Mouse (Mus musculus): ENCODE measurements around the gene Actn2. TPM values are rescaled to one million over a fixed set of nuclear protein-coding genes. Genes with fewer than 3 reads are reported as not detected.

Gene Actn2
- polyA plus RNA-seq (2015; fragmentation: Nextera tagmentation; extraction: Ambion mirVana): 158 and 510 TPM in 2 replicates

DNA sequence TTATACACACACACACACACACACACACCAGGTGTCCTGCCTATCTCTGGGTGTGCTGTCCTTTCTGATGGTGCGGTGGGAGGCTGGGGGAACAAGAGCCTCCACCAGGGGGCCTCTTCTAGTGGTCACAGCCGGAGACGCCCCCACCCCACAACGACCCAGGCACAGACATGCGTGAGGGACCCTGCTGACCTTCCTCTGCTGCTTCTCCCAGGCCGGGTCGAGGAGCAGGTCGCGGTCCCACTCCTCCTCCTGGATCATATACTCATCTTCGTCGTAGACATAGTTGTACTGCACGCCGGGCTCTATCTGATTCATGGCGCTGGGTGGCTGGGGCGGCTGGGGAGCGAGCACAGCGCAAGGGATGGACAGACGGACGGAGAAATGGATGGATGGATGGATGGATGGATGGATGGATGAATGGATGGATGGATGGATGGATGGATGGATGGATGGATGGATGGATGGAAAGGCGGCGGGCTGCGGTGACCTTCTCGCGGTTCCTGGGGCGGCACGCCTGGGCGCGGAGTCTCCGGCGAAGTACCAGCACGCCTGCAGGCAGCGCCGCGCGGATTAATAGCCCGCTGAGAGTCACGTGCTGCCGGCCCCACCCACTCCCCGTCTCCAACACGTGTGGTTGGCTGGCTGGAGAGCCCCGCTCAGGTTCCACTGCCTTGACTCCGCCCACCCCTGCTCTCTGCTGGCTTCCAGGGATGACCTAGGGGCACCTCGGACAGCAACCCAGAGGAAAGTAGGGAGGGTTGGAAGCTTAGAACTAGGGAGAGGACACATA, at the start of gene Actn2:
TSS of gene Actn2 (minus strand) at position 578 of the 793 bp plus-strand sequence.
- Histone ChIP-seq H3K9me3 (no peaks in the 10 kb centered on the region), H3K4me1 (peaks cover 10% of the 10 kb centered on the region), H3K27ac (no peak within 1 kb of the TSS), H3K27me3 (no peaks in the 10 kb centered on the region), H3K9ac (0 out of 2 replicates have a peak within 1 kb of the TSS, but pooled peaks have one; percentile 31), H3K4me3 (peak within 1 kb of the TSS; percentile 37), H3K4me2 (peak within 1 kb of the TSS; percentile 67), H3K36me3 (no peaks in the 10 kb centered on the region)
- under 1% methylated on average over 43 of the region's 43 CpGs for WGBS
- ATAC-seq (ENCODE audit: insufficient number of reproducible peaks, low FRiP score, low TSS enrichment, low read depth): peak; percentile 89

- Histone ChIP-seq H3K27me3 (no peaks in the 10 kb centered on the region), H3K4me1 (no peaks in the 10 kb centered on the region), H3K36me3 (no peaks in the 10 kb centered on the region), H3K9me3 (no peaks in the 10 kb centered on the region), H3K4me3 (no peak overlapping the region), H3K4me2 (no peak overlapping the region), H3K9ac (no peak overlapping the region), H3K27ac (no peak overlapping the region)
- no peak for ATAC-seq (ENCODE audit: insufficient number of reproducible peaks, low FRiP score, low TSS enrichment, low read depth)
Observed at GRCm38 (mm10) chr13:12386286-12386685, 45.7 kb upstream of the Actn2 start.

DNA sequence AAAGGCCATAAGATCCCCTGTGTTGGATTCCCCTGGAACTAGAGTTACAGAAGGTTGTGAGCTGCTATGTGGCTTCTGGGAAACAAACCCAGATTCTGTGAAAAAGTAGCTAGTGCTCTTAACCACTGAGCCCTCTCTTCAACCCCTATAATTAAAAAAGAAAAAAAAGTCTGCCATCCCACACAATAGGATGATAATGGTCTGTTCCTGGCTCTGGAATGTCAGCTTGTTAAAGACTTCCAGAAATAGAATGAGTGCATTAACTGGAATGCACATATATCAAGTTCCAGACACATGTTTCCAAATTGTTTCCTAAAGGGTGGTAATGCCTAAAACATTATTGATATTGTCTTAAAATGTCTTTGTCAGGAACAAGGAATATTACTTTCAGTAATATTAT, 44.2 kb upstream of the Actn2 start:
- no peaks in the 10 kb centered on the region for H3K36me3 ChIP-seq

GRCm38 (mm10) chr13:12376778-12377177, 36.2 kb upstream of the Actn2 start:
- Histone ChIP-seq H3K27me3 (no peaks in the 10 kb centered on the region), H3K27ac (no peak overlapping the region), H3K4me2 (no peak overlapping the region), H3K4me1 (no peaks in the 10 kb centered on the region), H3K9me3 (no peaks in the 10 kb centered on the region), H3K4me3 (no peak overlapping the region), H3K9ac (no peak overlapping the region), H3K36me3 (no peaks in the 10 kb centered on the region)
- no peak for ATAC-seq (ENCODE audit: insufficient number of reproducible peaks, low FRiP score, low TSS enrichment, low read depth)
- 53% methylated on average over 1 of the region's 1 CpGs for WGBS

More for the DNA sequence above, 44.2 kb upstream of the Actn2 start:
- Histone ChIP-seq H3K9me3 (no peaks in the 10 kb centered on the region), H3K9ac (no peak overlapping the region), H3K4me3 (no peak overlapping the region), H3K27ac (no peak overlapping the region), H3K4me2 (no peak overlapping the region), H3K27me3 (no peaks in the 10 kb centered on the region), H3K4me1 (no peaks in the 10 kb centered on the region)
- no peak for ATAC-seq (ENCODE audit: insufficient number of reproducible peaks, low FRiP score, low TSS enrichment, low read depth)

DNA sequence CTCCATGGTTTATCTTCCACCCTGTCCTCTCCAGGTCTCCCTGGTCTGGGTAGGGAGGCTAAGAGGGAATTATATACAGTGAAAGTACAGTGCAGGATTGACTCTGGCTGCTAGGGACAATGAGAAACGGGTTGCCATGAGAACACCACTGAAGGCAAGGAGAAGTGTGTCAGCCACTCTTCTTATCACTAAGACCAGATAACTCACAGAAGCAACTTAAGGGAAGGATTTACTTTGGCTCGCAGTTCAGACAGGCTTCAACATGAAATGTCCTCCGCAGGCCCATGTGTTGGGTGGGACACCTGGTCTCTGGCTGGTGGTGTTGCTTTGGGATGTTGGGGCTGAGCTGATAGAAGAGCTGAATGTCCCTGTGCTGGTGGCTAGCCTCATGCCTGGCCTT, 32.2 kb upstream of the Actn2 start:
- H3K9me3 ChIP-seq: no peaks in the 10 kb centered on the region
- H3K27ac ChIP-seq: no peak overlapping the region
- no peaks in the 10 kb centered on the region for H3K27me3 ChIP-seq
- no peaks in the 10 kb centered on the region for H3K4me1 ChIP-seq
- no peak overlapping the region for H3K9ac ChIP-seq
- WGBS: 85% methylated on average over 3 of the region's 3 CpGs
- H3K4me3 ChIP-seq: no peak overlapping the region
- ATAC-seq (ENCODE audit: insufficient number of reproducible peaks, low FRiP score, low TSS enrichment, low read depth): no peak
- H3K36me3 ChIP-seq: no peaks in the 10 kb centered on the region
- no peak overlapping the region for H3K4me2 ChIP-seq

GRCm38 (mm10) chr13:12369930-12370329, 29.4 kb upstream of the Actn2 start:
- Histone ChIP-seq H3K9ac (no peak overlapping the region), H3K4me3 (no peak overlapping the region), H3K9me3 (no peaks in the 10 kb centered on the region), H3K27me3 (no peaks in the 10 kb centered on the region), H3K27ac (peak overlapping the region; percentile 48; the same call in 1 of the 2 replicates), H3K4me2 (no peak overlapping the region), H3K36me3 (no peaks in the 10 kb centered on the region), H3K4me1 (no peaks in the 10 kb centered on the region)
- WGBS: 79% methylated on average over 11 of the region's 11 CpGs
- ATAC-seq (ENCODE audit: insufficient number of reproducible peaks, low FRiP score, low TSS enrichment, low read depth): 0 out of 2 replicates have a peak, but pooled peaks have one; percentile 48

DNA sequence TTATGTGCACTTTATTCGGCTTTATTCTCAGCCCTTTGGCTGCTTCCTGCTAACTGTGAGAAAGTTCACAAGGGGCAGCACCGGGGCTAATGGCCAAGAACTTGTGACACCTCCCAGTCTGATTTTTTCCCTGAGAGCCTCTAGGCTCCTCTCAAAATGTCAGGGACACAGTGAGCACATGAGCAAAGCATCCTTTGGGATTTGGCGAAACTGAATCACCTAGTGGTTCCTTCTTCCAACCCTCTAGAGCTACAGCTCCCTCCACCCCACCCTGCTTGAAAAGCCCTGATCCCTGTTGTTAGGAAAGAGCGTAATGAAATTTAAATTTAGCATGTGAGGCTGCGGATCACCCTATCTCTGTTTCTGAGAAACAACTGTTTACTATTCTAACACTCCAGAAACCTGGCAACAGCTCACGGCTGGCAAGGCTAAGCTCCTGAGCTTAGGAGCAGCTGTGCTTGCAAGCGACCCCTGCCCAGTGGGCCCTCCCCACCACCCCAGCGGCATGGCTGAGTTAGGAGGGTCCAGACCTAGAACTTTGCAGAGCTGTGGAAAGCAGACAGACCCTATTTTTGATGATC, 28.6 kb upstream of the Actn2 start:
- peak; percentile 79; the same call in 1 of the 2 replicates for ATAC-seq (ENCODE audit: insufficient number of reproducible peaks, low FRiP score, low TSS enrichment, low read depth)
- H3K4me1 ChIP-seq: no peaks in the 10 kb centered on the region
- 42% methylated on average over 8 of the region's 8 CpGs for WGBS

GRCm38 (mm10) chr13:12361486-12361885, 20.9 kb upstream of the Actn2 start:
- H3K4me2 ChIP-seq: no peak overlapping the region
- 74% methylated on average over 4 of the region's 4 CpGs for WGBS
- H3K4me3 ChIP-seq: no peak overlapping the region
- ATAC-seq (ENCODE audit: insufficient number of reproducible peaks, low FRiP score, low TSS enrichment, low read depth): no peak
- H3K27ac ChIP-seq: no peak overlapping the region
- no peaks in the 10 kb centered on the region for H3K4me1 ChIP-seq
- H3K9ac ChIP-seq: no peak overlapping the region
- no peaks in the 10 kb centered on the region for H3K27me3 ChIP-seq
- H3K9me3 ChIP-seq: no peaks in the 10 kb centered on the region
- H3K36me3 ChIP-seq: no peaks in the 10 kb centered on the region

More for the DNA sequence above, 28.6 kb upstream of the Actn2 start:
- Histone ChIP-seq H3K9me3 (no peaks in the 10 kb centered on the region), H3K27ac (peak overlapping the region; percentile 48), H3K4me3 (no peak overlapping the region), H3K36me3 (no peaks in the 10 kb centered on the region), H3K4me2 (no peak overlapping the region), H3K9ac (no peak overlapping the region), H3K27me3 (no peaks in the 10 kb centered on the region)

GRCm38 (mm10) chr13:12357554-12357953, 17.0 kb upstream of the Actn2 start:
- WGBS: 84% methylated on average over 5 of the region's 5 CpGs
- no peak overlapping the region for H3K9ac ChIP-seq
- ATAC-seq (ENCODE audit: insufficient number of reproducible peaks, low FRiP score, low TSS enrichment, low read depth): no peak

GRCm38 (mm10) chr13:12356184-12356583, 15.6 kb upstream of the Actn2 start:
- no peak overlapping the region for H3K4me2 ChIP-seq
- no peak overlapping the region for H3K27ac ChIP-seq
- WGBS: 64% methylated on average over 4 of the region's 4 CpGs
- H3K36me3 ChIP-seq: no peaks in the 10 kb centered on the region
- no peak overlapping the region for H3K9ac ChIP-seq
- H3K4me3 ChIP-seq: no peak overlapping the region
- no peaks in the 10 kb centered on the region for H3K27me3 ChIP-seq
- H3K4me1 ChIP-seq: no peaks in the 10 kb centered on the region
- no peaks in the 10 kb centered on the region for H3K9me3 ChIP-seq
- ATAC-seq (ENCODE audit: insufficient number of reproducible peaks, low FRiP score, low TSS enrichment, low read depth): no peak

More at GRCm38 (mm10) chr13:12357554-12357953, 17.0 kb upstream of the Actn2 start:
- no peaks in the 10 kb centered on the region for H3K9me3 ChIP-seq
- no peaks in the 10 kb centered on the region for H3K27me3 ChIP-seq
- H3K4me3 ChIP-seq: no peak overlapping the region
- no peak overlapping the region for H3K27ac ChIP-seq
- H3K4me2 ChIP-seq: no peak overlapping the region
- H3K4me1 ChIP-seq: no peaks in the 10 kb centered on the region
- H3K36me3 ChIP-seq: no peaks in the 10 kb centered on the region

- WGBS: 67% methylated on average over 13 of the region's 13 CpGs
- no peak overlapping the region for H3K4me2 ChIP-seq
- no peaks in the 10 kb centered on the region for H3K27me3 ChIP-seq
- H3K4me1 ChIP-seq: no peaks in the 10 kb centered on the region
- H3K27ac ChIP-seq: no peak overlapping the region
- no peaks in the 10 kb centered on the region for H3K36me3 ChIP-seq
- no peaks in the 10 kb centered on the region for H3K9me3 ChIP-seq
- ATAC-seq (ENCODE audit: insufficient number of reproducible peaks, low FRiP score, low TSS enrichment, low read depth): no peak
- no peak overlapping the region for H3K9ac ChIP-seq
- H3K4me3 ChIP-seq: no peak overlapping the region
Observed at GRCm38 (mm10) chr13:12349197-12349824, 8.8 kb upstream of the Actn2 start.

- no peak for ATAC-seq (ENCODE audit: insufficient number of reproducible peaks, low FRiP score, low TSS enrichment, low read depth)
- Histone ChIP-seq H3K27me3 (no peaks in the 10 kb centered on the region), H3K9me3 (no peaks in the 10 kb centered on the region), H3K4me1 (no peaks in the 10 kb centered on the region), H3K4me3 (no peak overlapping the region), H3K27ac (no peak overlapping the region), H3K36me3 (no peaks in the 10 kb centered on the region), H3K4me2 (no peak overlapping the region), H3K9ac (no peak overlapping the region)
- 68% methylated on average over 3 of the region's 3 CpGs for WGBS
Observed at GRCm38 (mm10) chr13:12346837-12347236, 6.3 kb upstream of the Actn2 start.

All from limb, embryonic 15.5 days (tissue).